Mouse (Mus musculus) erythroblast, embryonic 14.5 days (primary cell): ENCODE results near the gene Slc22a23.

Experiments used
- GATA1 ChIP-seq: IDR thresholded peaks from 2 replicates; pipeline ENCODE4 v1.6.1; 2012; ENCODE audit warnings: low read length, inconsistent platforms, mixed read lengths
- TAL1 ChIP-seq: IDR thresholded peaks from 3 replicates; pipeline ENCODE4 v1.6.1; 2012; ENCODE audit warnings: low read length, inconsistent platforms, mixed read lengths

GRCm38 (mm10) chr13:34266067-34266466, 78.9 kb downstream of the Slc22a23 start:
- TF ChIP-seq TAL1 (no peak), GATA1 (no peak)
